Mouse (Mus musculus) hindlimb bud, embryonic 11.5 days (tissue): ENCODE results near the gene Pcyt2.

Experiments used
- DNase-seq: peaks from one replicate; pipeline ENCODE4 v3.0.0-alpha.2; 2012; ENCODE audit warnings: low read depth, low spot score; ENCODE audit errors: extremely low spot score

The Pcyt2 gene

GRCm38 (mm10) chr11:120633520-120634343 is 16.0 kb upstream of the Pcyt2 start, which contains the start of gene Mafg:
Mafg (minus strand) TSS chr11:120633600.
- peak; percentile 75 for DNase-seq

DNA sequence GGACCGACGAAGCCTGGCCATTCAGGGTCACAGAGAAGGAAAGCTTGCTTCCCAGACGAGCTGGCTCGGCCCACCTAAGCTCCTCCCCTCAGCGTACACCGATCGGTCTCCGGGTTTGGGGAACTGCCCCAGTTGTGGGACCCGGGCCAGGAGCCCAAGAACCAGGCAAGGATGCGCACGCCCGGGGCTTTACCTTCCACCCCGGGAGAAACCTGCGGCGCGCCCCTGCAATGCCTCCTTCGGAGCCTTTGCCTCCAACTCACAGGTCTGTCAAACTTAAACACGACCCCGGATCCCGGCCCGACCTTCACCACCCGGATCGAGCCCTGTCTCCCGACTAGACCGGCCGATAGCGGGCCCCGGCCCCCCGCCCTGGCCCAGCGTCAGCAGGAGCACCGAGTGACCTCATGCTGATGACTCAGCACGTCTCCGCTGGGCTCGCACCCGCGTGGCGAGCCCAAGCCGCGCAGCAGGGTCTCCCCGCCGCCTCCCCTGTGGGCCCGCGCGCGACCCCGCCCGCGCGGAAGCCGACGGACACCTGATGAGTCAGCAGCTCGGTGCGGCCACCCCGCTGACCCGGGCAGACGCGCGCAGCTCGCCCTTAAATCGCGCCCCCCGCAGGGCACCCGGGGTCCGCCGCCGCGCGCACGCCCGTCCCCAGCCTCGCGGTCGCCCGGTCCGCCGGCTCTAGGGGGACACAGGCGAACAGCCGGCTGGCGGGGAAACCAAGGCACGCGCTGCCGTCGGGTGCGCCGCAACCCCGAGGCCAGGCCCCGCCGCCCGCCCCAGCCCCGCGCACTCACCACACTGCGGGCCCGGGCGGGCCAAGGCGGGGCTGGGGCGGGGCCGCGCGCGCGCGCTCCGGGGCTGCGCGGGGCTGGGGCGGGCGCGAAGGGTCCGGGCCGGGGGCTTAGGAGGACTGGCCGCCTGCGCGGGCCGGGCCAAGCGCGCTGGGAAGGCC is 15.1 kb upstream of the Pcyt2 start:
- DNase-seq: no peak

DNA sequence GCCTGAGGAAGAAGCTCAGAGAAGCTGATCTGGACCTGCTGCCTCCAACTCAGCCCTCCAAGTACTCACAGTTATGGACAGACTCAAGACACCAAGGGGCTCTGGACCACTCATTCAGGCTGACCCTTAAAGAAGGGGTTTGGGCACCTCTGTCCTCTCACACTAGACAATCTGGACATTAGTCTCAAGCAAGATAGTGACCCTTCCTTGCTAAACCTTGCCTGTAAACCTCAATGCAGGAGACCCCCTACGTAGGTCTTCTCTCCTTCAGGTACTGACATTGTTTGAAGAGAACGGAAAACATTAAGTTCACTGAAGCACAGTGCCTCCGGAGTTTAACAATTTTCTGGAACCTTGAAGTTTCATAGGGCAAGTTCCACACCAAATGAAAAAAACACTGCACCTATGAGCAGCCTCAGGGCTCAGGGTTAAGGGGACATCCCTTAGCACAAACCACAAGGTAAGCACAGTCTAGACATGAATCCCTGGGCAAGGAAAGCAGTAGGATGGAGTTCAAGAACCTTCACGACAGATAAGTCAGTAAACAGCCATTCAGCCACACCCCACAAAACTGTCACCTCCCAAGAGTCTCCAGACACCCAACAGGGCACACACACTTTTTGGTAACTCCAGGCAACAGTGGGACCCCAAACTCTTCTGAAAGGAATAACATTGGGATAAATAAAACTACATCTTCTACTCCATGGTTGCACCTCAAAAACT is 14.2 kb upstream of the Pcyt2 start:
- no peak for DNase-seq

DNA sequence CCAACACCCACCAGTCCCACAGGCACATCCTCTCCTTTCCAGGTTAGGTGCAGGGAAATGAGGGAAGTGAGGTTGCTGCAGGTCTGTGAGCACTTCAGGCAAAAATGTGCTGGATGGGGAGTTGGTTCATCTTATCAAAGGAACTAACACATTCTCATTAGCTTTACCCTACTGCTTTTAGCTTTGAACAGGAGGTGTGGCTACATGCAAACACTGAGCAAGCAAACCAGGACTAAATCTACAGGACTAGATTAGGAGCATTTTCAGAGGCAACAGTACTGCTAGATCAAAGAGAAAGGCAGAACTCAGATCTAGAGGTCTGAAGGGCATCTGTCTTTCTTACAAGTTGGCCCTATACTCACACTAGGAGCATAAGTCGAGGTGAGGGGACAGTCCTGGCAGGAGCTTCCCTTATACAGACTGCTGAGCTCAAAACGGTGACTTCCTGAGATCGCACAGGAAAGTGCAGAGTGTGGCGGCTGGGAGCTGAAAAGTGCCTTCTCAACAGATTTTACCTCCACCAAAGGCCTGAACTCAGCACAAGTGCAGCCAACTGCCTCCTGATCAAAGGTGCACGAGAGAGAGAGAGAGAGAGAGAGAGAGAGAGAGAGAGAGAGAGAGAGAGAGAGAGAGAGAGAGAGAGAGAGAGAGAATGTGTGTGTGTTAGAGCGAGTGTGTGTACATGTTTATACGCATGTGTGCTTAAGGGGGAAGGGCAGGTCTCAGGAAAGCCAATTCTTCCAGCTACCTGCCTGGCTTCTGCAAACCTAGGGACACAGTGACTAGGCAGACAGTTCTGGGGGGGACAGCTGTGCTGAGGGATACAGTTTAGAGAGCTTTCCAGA is 13.4 kb upstream of the Pcyt2 start:
- DNase-seq: no peak

- no peak for DNase-seq
These were observed 12.7 kb upstream of the Pcyt2 start for GRCm38 (mm10) chr11:120630401-120630871.

- DNase-seq: no peak
These were observed 12.2 kb upstream of the Pcyt2 start for GRCm38 (mm10) chr11:120629911-120630310.

GRCm38 (mm10) chr11:120629341-120629730 is 11.6 kb upstream of the Pcyt2 start:
- DNase-seq: no peak

DNA sequence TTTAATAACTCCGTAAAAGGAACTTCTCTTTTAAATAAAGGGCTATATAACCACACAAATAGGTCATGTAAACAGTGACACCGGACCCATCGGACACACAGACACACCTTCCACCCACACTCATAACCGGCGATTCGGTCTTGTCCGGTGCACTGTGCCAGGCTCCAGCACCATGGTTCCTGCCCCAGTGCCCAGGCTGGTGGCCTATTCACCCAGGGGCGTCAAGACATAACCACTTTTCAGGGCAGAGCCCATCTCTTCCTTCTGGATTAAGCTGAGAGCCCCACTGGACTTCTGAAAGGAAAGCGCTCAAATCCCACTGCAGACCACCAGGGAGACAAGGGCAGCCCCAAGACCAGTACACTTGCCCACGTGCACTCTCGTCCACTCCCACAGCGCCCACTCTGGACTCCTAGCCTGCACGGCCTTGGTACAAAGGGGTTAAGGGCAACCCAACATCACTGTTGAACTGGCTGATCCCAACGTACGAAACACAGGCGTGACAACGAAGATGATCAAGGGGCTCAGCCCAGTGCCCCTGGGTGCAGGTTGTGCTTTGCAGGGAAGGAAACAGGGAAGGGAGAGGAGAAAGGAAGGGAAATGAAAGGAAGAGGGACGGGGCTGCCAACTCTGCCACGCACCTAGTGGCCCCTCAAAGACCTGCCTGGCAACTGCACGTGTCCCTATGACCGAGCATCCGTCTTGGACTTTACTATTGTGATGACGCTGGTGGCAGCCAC is 11.0 kb upstream of the Pcyt2 start:
- DNase-seq: no peak

GRCm38 (mm10) chr11:120627468-120628300 is 9.9 kb upstream of the Pcyt2 start:
- DNase-seq: no peak

GRCm38 (mm10) chr11:120626785-120627467 is 9.2 kb upstream of the Pcyt2 start:
- no peak for DNase-seq

GRCm38 (mm10) chr11:120625152-120625775 is 7.5 kb upstream of the Pcyt2 start, which contains the start of gene Sirt7:
Sirt7 (minus strand) TSS chr11:120625240.
- no peak for DNase-seq

- no peak for DNase-seq
These were observed 7.0 kb upstream of the Pcyt2 start for GRCm38 (mm10) chr11:120624680-120625111.

- DNase-seq: no peak
These were observed 6.4 kb upstream of the Pcyt2 start for GRCm38 (mm10) chr11:120623961-120624679.

DNA sequence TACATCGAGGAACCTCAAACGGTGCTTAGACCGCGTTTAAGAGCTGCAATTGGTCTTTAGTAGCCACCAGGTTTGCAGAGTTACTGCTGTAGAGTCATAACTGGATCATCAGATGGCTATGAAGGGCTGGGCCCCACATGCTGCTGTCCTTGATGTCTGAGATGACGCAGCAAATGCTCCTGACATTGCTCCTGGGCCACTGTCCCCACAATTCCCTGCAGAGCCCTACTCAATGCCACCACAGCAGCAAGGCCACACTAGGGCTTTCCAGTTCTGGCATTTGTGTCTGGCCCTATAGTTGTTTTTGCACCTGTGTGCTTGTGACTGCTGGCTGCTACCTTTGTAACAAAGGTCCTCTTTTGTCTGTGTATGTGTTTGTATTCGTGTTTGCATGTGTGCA is 5.1 kb upstream of the Pcyt2 start:
- no peak for DNase-seq

DNA sequence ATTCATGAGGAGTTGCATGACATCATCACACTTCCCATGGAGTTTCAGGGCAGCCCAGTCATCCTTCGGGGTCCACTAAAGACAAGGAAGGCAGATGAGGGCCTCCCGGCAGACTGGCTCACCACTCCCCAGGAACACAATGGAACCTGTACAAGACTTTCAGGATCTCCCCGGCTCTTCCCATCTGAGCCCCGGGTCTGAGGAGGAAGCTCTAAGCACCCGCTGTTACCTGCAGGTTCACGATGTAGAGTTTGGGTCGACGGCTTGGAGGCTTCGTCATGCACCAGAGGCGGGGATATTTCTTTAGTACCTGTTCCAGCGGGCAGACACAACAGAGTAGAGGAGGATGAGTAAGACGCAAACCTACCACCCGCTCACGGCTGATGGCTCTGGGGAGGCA is 2.5 kb upstream of the Pcyt2 start:
- DNase-seq: no peak

GRCm38 (mm10) chr11:120618619-120619535 is 1.1 kb upstream of the Pcyt2 start:
- DNase-seq: no peak
